Mouse (Mus musculus): Measurements from ENCODE around the gene Aatf. TPM values are rescaled to one million over a fixed set of nuclear protein-coding genes. Genes with fewer than 3 reads are reported as not detected.

The Aatf gene
- polyA plus RNA-seq, 1 experiment from 2014 or later: 47.0 TPM

- H3K27me3 ChIP-seq: no peaks in the 10 kb centered on the region
- no peak overlapping the region for H3K4me2 ChIP-seq
- no peaks in the 10 kb centered on the region for H3K36me3 ChIP-seq
- peaks cover 6% of the 10 kb centered on the region; the same call in 1 of the 2 replicates for H3K4me1 ChIP-seq
- H3K9ac ChIP-seq: no peak overlapping the region
- H3K27ac ChIP-seq: no peak overlapping the region
- no peaks in the 10 kb centered on the region for H3K9me3 ChIP-seq
- WGBS: 40% methylated on average over 3 of the region's 3 CpGs
- H3K4me3 ChIP-seq: no peak overlapping the region
- no peak for ATAC-seq (ENCODE audit: borderline replicate concordance, extremely low read depth, low FRiP score, low TSS enrichment)
Measured at GRCm38 (mm10) chr11:84480451-84480850, 32.9 kb downstream of the Aatf start.

- no peaks in the 10 kb centered on the region for H3K9me3 ChIP-seq
- no peak overlapping the region for H3K9ac ChIP-seq
- H3K27me3 ChIP-seq: no peaks in the 10 kb centered on the region
- H3K4me3 ChIP-seq: no peak overlapping the region
- no peak for ATAC-seq (ENCODE audit: borderline replicate concordance, extremely low read depth, low FRiP score, low TSS enrichment)
- 92% methylated on average over 2 of the region's 2 CpGs for WGBS
- peaks cover 5% of the 10 kb centered on the region; the same call in 1 of the 2 replicates for H3K36me3 ChIP-seq
- H3K4me2 ChIP-seq: no peak overlapping the region
- H3K4me1 ChIP-seq: peaks cover 6% of the 10 kb centered on the region; the same call in 1 of the 2 replicates
- H3K27ac ChIP-seq: no peak overlapping the region
Measured at GRCm38 (mm10) chr11:84476641-84477040, 36.7 kb downstream of the Aatf start.

DNA sequence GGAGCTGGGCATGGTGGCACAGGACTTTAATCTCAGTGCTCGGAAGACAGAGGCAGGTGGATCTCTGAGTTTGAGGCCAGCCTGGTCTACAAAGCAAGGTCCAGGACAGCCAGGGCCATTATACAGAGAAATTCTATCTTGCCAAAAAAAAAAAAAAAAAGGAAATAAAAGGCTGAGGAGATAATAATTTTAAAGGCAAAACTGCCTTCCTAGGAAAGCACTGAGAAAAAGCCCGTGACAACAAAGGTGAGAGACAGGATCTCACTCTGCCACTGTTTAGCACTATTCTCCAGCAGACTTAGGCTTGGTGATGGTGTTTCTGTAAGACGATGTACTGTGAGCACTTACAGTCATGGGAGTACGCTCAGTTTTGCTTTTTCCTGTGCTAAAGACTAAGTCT, 37.3 kb downstream of the Aatf start:
- Histone ChIP-seq H3K4me3 (no peak overlapping the region), H3K9ac (no peak overlapping the region), H3K27me3 (no peaks in the 10 kb centered on the region), H3K27ac (no peak overlapping the region), H3K9me3 (no peaks in the 10 kb centered on the region), H3K36me3 (peaks cover 5% of the 10 kb centered on the region; the same call in 1 of the 2 replicates), H3K4me2 (no peak overlapping the region), H3K4me1 (peaks cover 6% of the 10 kb centered on the region; the same call in 1 of the 2 replicates)
- WGBS: 89% methylated on average over 4 of the region's 4 CpGs
- no peak for ATAC-seq (ENCODE audit: borderline replicate concordance, extremely low read depth, low FRiP score, low TSS enrichment)

DNA sequence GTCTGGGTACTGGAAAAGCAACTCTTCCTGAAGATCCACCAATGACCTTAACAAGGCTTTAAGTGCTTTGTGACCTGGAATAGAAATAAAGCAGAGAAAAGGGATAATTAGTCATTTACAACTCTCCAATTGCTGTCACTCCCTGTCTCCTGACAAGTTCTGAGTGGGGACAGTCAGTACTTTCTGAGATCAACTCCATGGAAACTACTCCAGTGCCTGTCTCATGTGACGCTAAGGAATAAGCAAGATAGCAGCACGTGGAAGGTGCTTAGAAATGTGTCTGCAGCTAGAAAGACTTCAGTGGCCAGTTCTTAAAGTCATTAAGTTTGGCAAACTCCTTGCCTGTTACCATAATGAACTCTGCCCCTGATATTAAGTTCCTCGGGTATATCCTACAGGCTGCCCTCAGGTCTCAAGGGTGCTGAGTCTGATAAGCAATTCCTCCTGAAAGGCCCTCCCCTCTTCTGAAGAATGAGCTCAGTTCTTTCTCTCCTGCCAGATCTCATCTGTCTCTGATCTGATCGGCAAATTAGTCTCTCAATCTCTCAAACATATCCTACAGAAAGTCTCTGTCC, 40.1 kb downstream of the Aatf start:
- no peak for ATAC-seq (ENCODE audit: borderline replicate concordance, extremely low read depth, low FRiP score, low TSS enrichment)
- Histone ChIP-seq H3K4me2 (no peak overlapping the region), H3K4me3 (no peak overlapping the region), H3K36me3 (peaks cover 13% of the 10 kb centered on the region), H3K27me3 (no peaks in the 10 kb centered on the region), H3K9me3 (no peaks in the 10 kb centered on the region), H3K27ac (no peak overlapping the region), H3K4me1 (no peaks in the 10 kb centered on the region), H3K9ac (no peak overlapping the region)
- 67% methylated on average over 4 of the region's 4 CpGs for WGBS

- ATAC-seq (ENCODE audit: borderline replicate concordance, extremely low read depth, low FRiP score, low TSS enrichment): no peak
- H3K27me3 ChIP-seq: no peaks in the 10 kb centered on the region
- H3K9ac ChIP-seq: no peak overlapping the region
- H3K36me3 ChIP-seq: no peaks in the 10 kb centered on the region
- 38% methylated on average over 5 of the region's 5 CpGs for WGBS
- no peak overlapping the region for H3K4me2 ChIP-seq
- no peak overlapping the region for H3K27ac ChIP-seq
- no peaks in the 10 kb centered on the region for H3K9me3 ChIP-seq
- no peaks in the 10 kb centered on the region for H3K4me1 ChIP-seq
- H3K4me3 ChIP-seq: no peak overlapping the region
Measured at GRCm38 (mm10) chr11:84464571-84464970, 48.8 kb downstream of the Aatf start.

DNA sequence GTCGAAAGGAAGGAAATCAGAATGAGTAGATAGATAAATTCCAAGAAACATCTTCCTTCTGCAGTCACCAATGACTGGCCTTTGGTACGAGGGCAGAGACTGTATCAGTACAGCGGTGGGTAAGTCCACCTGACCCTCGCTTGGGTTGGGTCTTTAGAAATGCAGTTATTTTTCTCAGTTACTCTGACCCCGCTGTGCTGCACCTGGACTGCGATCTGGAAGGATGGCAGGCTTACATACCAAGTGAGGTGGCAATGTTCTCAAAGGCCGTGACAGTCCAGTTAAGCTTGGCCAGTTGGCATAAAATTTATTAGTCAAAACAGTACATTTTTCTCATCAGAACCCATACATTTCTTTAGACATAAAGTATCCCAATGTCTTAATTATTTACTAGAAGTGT, 59.4 kb downstream of the Aatf start:
- Histone ChIP-seq H3K9ac (no peak overlapping the region), H3K36me3 (no peaks in the 10 kb centered on the region), H3K9me3 (no peaks in the 10 kb centered on the region), H3K4me2 (no peak overlapping the region), H3K4me3 (no peak overlapping the region), H3K27ac (no peak overlapping the region), H3K27me3 (no peaks in the 10 kb centered on the region), H3K4me1 (no peaks in the 10 kb centered on the region)
- no peak for ATAC-seq (ENCODE audit: borderline replicate concordance, extremely low read depth, low FRiP score, low TSS enrichment)
- WGBS: 89% methylated on average over 7 of the region's 7 CpGs

- H3K9me3 ChIP-seq: no peaks in the 10 kb centered on the region
- no peaks in the 10 kb centered on the region for H3K27me3 ChIP-seq
- no peak overlapping the region for H3K4me3 ChIP-seq
- H3K4me2 ChIP-seq: no peak overlapping the region
- H3K4me1 ChIP-seq: no peaks in the 10 kb centered on the region
- H3K36me3 ChIP-seq: peaks cover 10% of the 10 kb centered on the region
- WGBS: 80% methylated on average over 4 of the region's 4 CpGs
- H3K9ac ChIP-seq: no peak overlapping the region
- ATAC-seq (ENCODE audit: borderline replicate concordance, extremely low read depth, low FRiP score, low TSS enrichment): no peak
- no peak overlapping the region for H3K27ac ChIP-seq
Measured at GRCm38 (mm10) chr11:84442554-84443331, 70.6 kb downstream of the Aatf start.

GRCm38 (mm10) chr11:84440402-84440801, 72.9 kb downstream of the Aatf start:
- Histone ChIP-seq H3K4me2 (no peak overlapping the region), H3K27ac (no peak overlapping the region), H3K9me3 (no peaks in the 10 kb centered on the region), H3K4me1 (no peaks in the 10 kb centered on the region), H3K27me3 (no peaks in the 10 kb centered on the region), H3K9ac (no peak overlapping the region), H3K36me3 (peaks cover 10% of the 10 kb centered on the region), H3K4me3 (no peak overlapping the region)
- WGBS: 72% methylated on average over 3 of the region's 3 CpGs
- ATAC-seq (ENCODE audit: borderline replicate concordance, extremely low read depth, low FRiP score, low TSS enrichment): no peak

GRCm38 (mm10) chr11:84434879-84435278, 78.4 kb downstream of the Aatf start:
- H3K4me3 ChIP-seq: no peak overlapping the region
- H3K9ac ChIP-seq: no peak overlapping the region
- WGBS: 66% methylated on average over 6 of the region's 6 CpGs
- H3K36me3 ChIP-seq: 0 out of 2 replicates have a peak, but pooled peaks cover 4% of the 10 kb centered on the region
- H3K4me2 ChIP-seq: no peak overlapping the region
- H3K9me3 ChIP-seq: no peaks in the 10 kb centered on the region
- H3K4me1 ChIP-seq: no peaks in the 10 kb centered on the region
- ATAC-seq (ENCODE audit: borderline replicate concordance, extremely low read depth, low FRiP score, low TSS enrichment): no peak
- no peaks in the 10 kb centered on the region for H3K27me3 ChIP-seq
- no peak overlapping the region for H3K27ac ChIP-seq

DNA sequence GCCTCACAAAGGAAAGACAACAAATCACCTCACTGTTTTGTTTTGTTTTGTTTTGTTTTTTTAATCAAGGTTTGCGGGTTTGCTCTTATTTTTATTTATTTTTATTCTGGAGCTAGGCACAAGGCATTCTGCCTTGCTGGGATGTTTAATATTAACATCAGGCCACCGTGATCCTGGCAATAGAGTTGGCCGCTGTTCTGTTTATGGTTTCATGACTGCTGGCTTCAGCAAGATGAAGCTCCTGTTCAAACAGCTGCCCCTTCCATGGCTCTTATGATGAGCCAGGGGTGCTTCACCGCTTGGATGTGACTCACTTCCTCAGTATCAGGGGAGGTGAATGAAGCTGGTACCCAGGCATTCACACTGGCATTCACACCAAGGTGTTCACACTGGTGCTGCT, 83.0 kb downstream of the Aatf start:
- Histone ChIP-seq H3K4me1 (no peaks in the 10 kb centered on the region), H3K4me2 (no peak overlapping the region), H3K4me3 (no peak overlapping the region), H3K27me3 (no peaks in the 10 kb centered on the region), H3K27ac (no peak overlapping the region), H3K9ac (no peak overlapping the region), H3K36me3 (0 out of 2 replicates have a peak, but pooled peaks cover under 1% of the 10 kb centered on the region), H3K9me3 (no peaks in the 10 kb centered on the region)
- 52% methylated on average over 4 of the region's 4 CpGs for WGBS
- ATAC-seq (ENCODE audit: borderline replicate concordance, extremely low read depth, low FRiP score, low TSS enrichment): no peak

DNA sequence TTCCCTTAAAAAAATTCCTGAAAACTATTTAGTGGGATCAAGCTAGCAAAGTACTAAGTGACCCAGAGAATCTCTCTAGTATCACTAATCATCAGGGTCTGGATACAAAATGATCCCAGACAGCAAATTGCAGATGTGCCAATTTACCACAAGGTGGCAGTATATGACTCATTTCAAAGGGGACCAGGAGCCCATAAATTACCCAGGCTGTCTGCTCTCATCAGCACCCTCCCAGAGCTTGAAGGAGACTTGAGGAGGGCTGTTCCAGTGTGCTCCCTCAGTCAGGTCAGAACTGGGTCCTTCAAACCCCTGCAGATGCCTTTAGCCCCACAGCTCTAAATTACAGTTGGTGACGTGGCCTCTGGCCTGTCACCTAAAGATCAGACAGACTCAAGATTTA, 83.7 kb downstream of the Aatf start:
- Histone ChIP-seq H3K4me1 (no peaks in the 10 kb centered on the region), H3K4me2 (no peak overlapping the region), H3K9ac (no peak overlapping the region), H3K27ac (no peak overlapping the region), H3K27me3 (no peaks in the 10 kb centered on the region), H3K36me3 (no peaks in the 10 kb centered on the region), H3K9me3 (no peaks in the 10 kb centered on the region), H3K4me3 (no peak overlapping the region)
- no peak for ATAC-seq (ENCODE audit: borderline replicate concordance, extremely low read depth, low FRiP score, low TSS enrichment)
- 62% methylated on average over 1 of the region's 1 CpGs for WGBS

- no peak overlapping the region for H3K4me3 ChIP-seq
- ATAC-seq (ENCODE audit: borderline replicate concordance, extremely low read depth, low FRiP score, low TSS enrichment): no peak
- H3K9ac ChIP-seq: no peak overlapping the region
- H3K27ac ChIP-seq: no peak overlapping the region
- no peaks in the 10 kb centered on the region for H3K36me3 ChIP-seq
- H3K4me2 ChIP-seq: no peak overlapping the region
- WGBS: 91% methylated on average over 5 of the region's 5 CpGs
- no peaks in the 10 kb centered on the region for H3K27me3 ChIP-seq
- no peaks in the 10 kb centered on the region for H3K4me1 ChIP-seq
- H3K9me3 ChIP-seq: no peaks in the 10 kb centered on the region
Measured at GRCm38 (mm10) chr11:84426633-84426998, 86.7 kb downstream of the Aatf start.

All from lung, embryonic 15.5 days (tissue).